Mouse (Mus musculus): Measurements from ENCODE around the gene Crocc2. TPM values are rescaled to one million over a fixed set of nuclear protein-coding genes. Genes with fewer than 3 reads are reported as not detected.

Gene Crocc2
- polyA plus RNA-seq, 2 experiments, result 0.02 TPM; not detected in 1

- Histone ChIP-seq H3K4me2 (ENCODE audit: low read depth) (no peak overlapping the region), H3K36me3 (replicated peaks; ENCODE audit: control insufficient read depth, insufficient read depth, low read depth) (no peaks in the 10 kb centered on the region), H3K27ac (no peak overlapping the region), H3K4me1 (replicated peaks; ENCODE audit: control insufficient read depth in 2 of 2, insufficient read depth in 2 of 2, low read length in 1 of 2) (no peaks in the 10 kb centered on the region), H3K9me3 (ENCODE audit: control insufficient read depth, low read length) (no peaks in the 10 kb centered on the region), H3K4me3 (ENCODE audit: insufficient read depth in 1 of 2, low read depth in 2 of 2, low read length in 2 of 2) (no peak overlapping the region), H3K9ac (replicated peaks) (no peak overlapping the region), H3K27me3 (ENCODE audit: control insufficient read depth, insufficient read depth, low read length) (no peaks in the 10 kb centered on the region)
- TF ChIP-seq EP300 (IDR thresholded peaks at IDR 0.05; ENCODE audit: low read depth) (no peak), CTCF (IDR thresholded peaks at IDR 0.05; ENCODE audit: low read depth) (no peak)
- DNase-seq (ENCODE audit: low read depth in 3 of 3, low spot score in 3 of 3), result no peak
- WGBS (ENCODE audit: insufficient replicate concordance), result 69% methylated on average over 2 of the region's 2 CpGs
- ATAC-seq (ENCODE audit: insufficient read depth), result no peak
These were observed 99.7 kb downstream of the Crocc2 start for GRCm38 (mm10) chr1:93268246-93268645.

DNA sequence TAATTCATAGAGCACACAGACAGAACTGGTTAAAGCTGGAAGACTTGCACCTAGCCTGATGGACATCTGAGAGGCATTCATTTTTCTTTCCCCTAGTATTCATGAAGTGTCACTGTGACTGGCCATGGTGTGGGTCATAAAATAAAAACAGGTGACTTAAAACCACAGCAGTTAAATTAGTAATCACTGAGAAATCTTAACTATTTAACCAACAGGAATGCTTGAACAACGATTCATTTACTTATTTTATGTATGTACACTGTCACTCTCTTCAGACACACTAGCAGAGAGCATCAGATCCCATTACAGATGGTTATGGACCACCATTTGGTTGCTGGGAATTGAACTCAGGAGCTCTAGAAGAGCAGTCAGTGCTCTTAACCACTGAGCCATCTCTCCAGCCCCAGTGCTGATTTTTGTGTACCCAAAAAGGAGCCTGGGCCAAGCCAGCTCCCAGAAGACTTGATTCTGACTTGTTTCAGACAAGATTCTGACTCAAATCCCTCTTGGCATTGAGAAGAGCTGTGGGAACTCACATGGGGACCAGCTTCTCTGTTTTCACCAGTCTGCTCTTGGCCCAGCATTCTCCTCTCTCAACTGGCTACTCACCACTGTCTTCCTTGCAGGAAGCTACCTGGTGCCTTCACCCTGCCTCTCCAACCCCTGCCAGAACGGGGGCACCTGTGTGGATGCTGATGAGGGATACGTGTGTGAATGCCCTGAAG lies 102.2 kb downstream of the Crocc2 start:
- 31% methylated on average over 3 of the region's 3 CpGs for WGBS (ENCODE audit: insufficient replicate concordance)
- no peak for ATAC-seq (ENCODE audit: insufficient read depth)
- no peaks in the 10 kb centered on the region for H3K36me3 ChIP-seq (replicated peaks; ENCODE audit: control insufficient read depth, insufficient read depth, low read depth)

DNA sequence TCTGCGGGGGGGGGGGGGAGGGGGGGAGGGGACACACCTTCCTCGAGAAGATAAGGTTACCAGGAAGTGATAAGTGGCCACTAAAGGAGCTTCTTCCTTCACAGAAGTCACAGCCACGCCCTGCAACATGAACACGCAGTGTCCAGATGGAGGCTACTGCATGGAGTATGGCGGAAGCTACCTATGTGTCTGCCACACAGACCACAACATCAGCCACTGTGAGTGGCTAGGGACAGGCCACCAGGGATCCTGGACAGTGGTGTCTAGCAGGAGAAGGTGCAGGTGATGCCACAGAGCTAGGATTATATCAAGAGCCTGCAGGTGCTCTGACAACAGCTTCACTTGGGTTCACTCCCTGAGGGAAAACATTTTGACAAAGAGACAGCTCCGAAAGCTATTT lies 103.2 kb downstream of the Crocc2 start:
- Histone ChIP-seq H3K27ac (no peak overlapping the region), H3K9ac (replicated peaks) (no peak overlapping the region), H3K4me1 (replicated peaks; ENCODE audit: control insufficient read depth in 2 of 2, insufficient read depth in 2 of 2, low read length in 1 of 2) (no peaks in the 10 kb centered on the region), H3K36me3 (replicated peaks; ENCODE audit: control insufficient read depth, insufficient read depth, low read depth) (no peaks in the 10 kb centered on the region), H3K4me2 (ENCODE audit: low read depth) (no peak overlapping the region), H3K9me3 (ENCODE audit: control insufficient read depth, low read length) (no peaks in the 10 kb centered on the region), H3K27me3 (ENCODE audit: control insufficient read depth, insufficient read depth, low read length) (no peaks in the 10 kb centered on the region), H3K4me3 (ENCODE audit: insufficient read depth in 1 of 2, low read depth in 2 of 2, low read length in 2 of 2) (no peak overlapping the region)
- ATAC-seq (ENCODE audit: insufficient read depth) (no peak), DNase-seq (ENCODE audit: low read depth in 3 of 3, low spot score in 3 of 3) (no peak)
- 46% methylated on average over 5 of the region's 6 CpGs for WGBS (ENCODE audit: insufficient replicate concordance)
- TF ChIP-seq EP300 (IDR thresholded peaks at IDR 0.05; ENCODE audit: low read depth), result no peak
- no peak for TF ChIP-seq CTCF (IDR thresholded peaks at IDR 0.05; ENCODE audit: low read depth)

More for the DNA sequence above, 102.2 kb downstream of the Crocc2 start:
- Histone ChIP-seq H3K27me3 (ENCODE audit: control insufficient read depth, insufficient read depth, low read length) (no peaks in the 10 kb centered on the region), H3K9ac (replicated peaks) (no peak overlapping the region), H3K9me3 (ENCODE audit: control insufficient read depth, low read length) (no peaks in the 10 kb centered on the region), H3K27ac (no peak overlapping the region), H3K4me3 (ENCODE audit: insufficient read depth in 1 of 2, low read depth in 2 of 2, low read length in 2 of 2) (no peak overlapping the region), H3K4me1 (replicated peaks; ENCODE audit: control insufficient read depth in 2 of 2, insufficient read depth in 2 of 2, low read length in 1 of 2) (no peaks in the 10 kb centered on the region), H3K4me2 (ENCODE audit: low read depth) (no peak overlapping the region)
- DNase-seq (ENCODE audit: low read depth in 3 of 3, low spot score in 3 of 3), result no peak
- no peak for TF ChIP-seq EP300 (IDR thresholded peaks at IDR 0.05; ENCODE audit: low read depth)
- TF ChIP-seq CTCF (IDR thresholded peaks at IDR 0.05; ENCODE audit: low read depth), result no peak

DNA sequence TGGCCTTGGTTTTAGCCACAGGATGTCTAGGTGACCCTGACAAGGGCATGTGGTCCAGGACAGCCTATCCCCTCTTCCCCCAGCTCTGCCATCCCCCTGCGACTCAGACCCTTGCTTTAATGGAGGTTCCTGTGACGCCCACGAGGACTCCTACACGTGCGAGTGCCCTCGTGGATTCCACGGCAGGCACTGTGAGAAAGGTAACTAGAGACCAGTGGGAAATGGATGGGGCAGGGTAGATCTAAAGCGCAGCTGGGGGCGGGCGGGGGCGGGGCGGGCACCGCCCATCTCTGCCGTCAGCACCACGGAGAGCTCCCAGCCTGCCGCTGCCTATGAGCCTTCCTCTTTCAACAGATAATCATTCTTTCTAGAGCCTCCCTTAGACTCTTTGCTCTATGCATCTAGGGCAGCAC lies 103.9 kb downstream of the Crocc2 start:
- 4% methylated on average over 16 of the region's 16 CpGs for WGBS (ENCODE audit: insufficient replicate concordance)

DNA sequence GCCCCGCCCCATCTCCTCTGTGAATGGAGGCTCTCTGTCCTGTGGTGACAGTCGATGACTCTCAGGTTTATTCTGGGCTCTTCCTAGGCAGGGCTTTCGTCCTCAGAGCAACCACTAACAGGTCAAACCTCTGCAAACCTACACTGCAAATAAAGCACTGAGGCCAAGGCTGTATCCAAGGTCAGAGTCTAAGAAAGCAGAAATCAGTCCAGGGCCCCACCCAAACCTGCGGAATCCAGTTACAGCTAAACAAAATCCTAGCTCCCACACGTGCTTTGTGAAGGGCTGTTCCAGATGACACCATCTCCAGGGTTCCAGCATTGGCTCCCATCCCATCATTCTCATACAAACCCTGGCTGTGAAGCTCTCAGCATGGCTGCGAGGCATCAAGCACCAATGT lies 107.0 kb downstream of the Crocc2 start:
- WGBS (ENCODE audit: insufficient replicate concordance), result 52% methylated on average over 6 of the region's 6 CpGs
- Histone ChIP-seq H3K36me3 (replicated peaks; ENCODE audit: control insufficient read depth, insufficient read depth, low read depth) (no peaks in the 10 kb centered on the region), H3K4me3 (ENCODE audit: insufficient read depth in 1 of 2, low read depth in 2 of 2, low read length in 2 of 2) (no peak overlapping the region), H3K4me1 (replicated peaks; ENCODE audit: control insufficient read depth in 2 of 2, insufficient read depth in 2 of 2, low read length in 1 of 2) (no peaks in the 10 kb centered on the region), H3K27me3 (ENCODE audit: control insufficient read depth, insufficient read depth, low read length) (no peaks in the 10 kb centered on the region), H3K9ac (replicated peaks) (no peak overlapping the region), H3K27ac (no peak overlapping the region), H3K9me3 (ENCODE audit: control insufficient read depth, low read length) (no peaks in the 10 kb centered on the region), H3K4me2 (ENCODE audit: low read depth) (no peak overlapping the region)
- no peak for ATAC-seq (ENCODE audit: insufficient read depth)
- TF ChIP-seq EP300 (IDR thresholded peaks at IDR 0.05; ENCODE audit: low read depth) (no peak), CTCF (IDR thresholded peaks at IDR 0.05; ENCODE audit: low read depth) (no peak)
- DNase-seq (ENCODE audit: low read depth in 3 of 3, low spot score in 3 of 3), result no peak

More for the DNA sequence above, 103.9 kb downstream of the Crocc2 start:
- DNase-seq (ENCODE audit: low read depth in 3 of 3, low spot score in 3 of 3) (peak in 1 of 3 experiments; percentile 9), ATAC-seq (ENCODE audit: insufficient read depth) (no peak)
- Histone ChIP-seq H3K36me3 (replicated peaks; ENCODE audit: control insufficient read depth, insufficient read depth, low read depth) (no peaks in the 10 kb centered on the region), H3K4me2 (ENCODE audit: low read depth) (no peak overlapping the region), H3K27ac (no peak overlapping the region), H3K9ac (replicated peaks) (no peak overlapping the region), H3K27me3 (ENCODE audit: control insufficient read depth, insufficient read depth, low read length) (no peaks in the 10 kb centered on the region), H3K9me3 (ENCODE audit: control insufficient read depth, low read length) (no peaks in the 10 kb centered on the region), H3K4me1 (replicated peaks; ENCODE audit: control insufficient read depth in 2 of 2, insufficient read depth in 2 of 2, low read length in 1 of 2) (no peaks in the 10 kb centered on the region), H3K4me3 (ENCODE audit: insufficient read depth in 1 of 2, low read depth in 2 of 2, low read length in 2 of 2) (no peak overlapping the region)
- no peak for TF ChIP-seq EP300 (IDR thresholded peaks at IDR 0.05; ENCODE audit: low read depth)
- no peak for TF ChIP-seq CTCF (IDR thresholded peaks at IDR 0.05; ENCODE audit: low read depth)
